Mouse (Mus musculus): ENCODE data around the gene Atp13a4. TPM values are rescaled to one million over a fixed set of nuclear protein-coding genes. Genes with fewer than 3 reads are reported as not detected.

Atp13a4 gene
- polyA plus RNA-seq, 1 experiment = not detected

- 53% methylated on average over 3 of the region's 3 CpGs for WGBS
- no peak for TF ChIP-seq POLR2A (IDR thresholded peaks at IDR 0.05; ENCODE audit: insufficient read depth, low read depth, low read length)
- no peak for TF ChIP-seq CTCF (IDR thresholded peaks at IDR 0.05; ENCODE audit: insufficient read depth, low read depth, low read length)
- H3K4me3 ChIP-seq (ENCODE audit: insufficient read depth, low read depth, low read length) = no peak overlapping the region
- no peak overlapping the region for H3K27ac ChIP-seq (ENCODE audit: insufficient read depth, low read depth, low read length)
- H3K4me1 ChIP-seq (ENCODE audit: control insufficient read depth, insufficient read depth, low read length) = no peaks in the 10 kb centered on the region
Observed at GRCm38 (mm10) chr16:29451706-29452105, 93.0 kb downstream of the Atp13a4 start.

- TF ChIP-seq CTCF (IDR thresholded peaks at IDR 0.05; ENCODE audit: insufficient read depth, low read depth, low read length) (no peak), POLR2A (IDR thresholded peaks at IDR 0.05; ENCODE audit: insufficient read depth, low read depth, low read length) (no peak)
- Histone ChIP-seq H3K27ac (ENCODE audit: insufficient read depth, low read depth, low read length) (no peak overlapping the region), H3K4me1 (ENCODE audit: control insufficient read depth, insufficient read depth, low read length) (no peaks in the 10 kb centered on the region), H3K4me3 (ENCODE audit: insufficient read depth, low read depth, low read length) (no peak overlapping the region)
- 39% methylated on average over 3 of the region's 3 CpGs for WGBS
Observed at GRCm38 (mm10) chr16:29442126-29442525, 102.5 kb downstream of the Atp13a4 start.

GRCm38 (mm10) chr16:29441405-29441985 is 103.2 kb downstream of the Atp13a4 start:
- Histone ChIP-seq H3K4me3 (ENCODE audit: insufficient read depth, low read depth, low read length) (no peak overlapping the region), H3K4me1 (ENCODE audit: control insufficient read depth, insufficient read depth, low read length) (no peaks in the 10 kb centered on the region), H3K27ac (ENCODE audit: insufficient read depth, low read depth, low read length) (no peak overlapping the region)
- TF ChIP-seq CTCF (IDR thresholded peaks at IDR 0.05; ENCODE audit: insufficient read depth, low read depth, low read length) = no peak
- TF ChIP-seq POLR2A (IDR thresholded peaks at IDR 0.05; ENCODE audit: insufficient read depth, low read depth, low read length) = no peak
- WGBS = 38% methylated on average over 10 of the region's 10 CpGs

GRCm38 (mm10) chr16:29438045-29438444 is 106.6 kb downstream of the Atp13a4 start:
- 76% methylated on average over 5 of the region's 5 CpGs for WGBS
- H3K27ac ChIP-seq (ENCODE audit: insufficient read depth, low read depth, low read length) = no peak overlapping the region
- TF ChIP-seq POLR2A (IDR thresholded peaks at IDR 0.05; ENCODE audit: insufficient read depth, low read depth, low read length) (no peak), CTCF (IDR thresholded peaks at IDR 0.05; ENCODE audit: insufficient read depth, low read depth, low read length) (no peak)
- H3K4me3 ChIP-seq (ENCODE audit: insufficient read depth, low read depth, low read length) = no peak overlapping the region
- H3K4me1 ChIP-seq (ENCODE audit: control insufficient read depth, insufficient read depth, low read length) = no peaks in the 10 kb centered on the region

GRCm38 (mm10) chr16:29435746-29436145 is 108.9 kb downstream of the Atp13a4 start:
- no peak for TF ChIP-seq CTCF (IDR thresholded peaks at IDR 0.05; ENCODE audit: insufficient read depth, low read depth, low read length)
- TF ChIP-seq POLR2A (IDR thresholded peaks at IDR 0.05; ENCODE audit: insufficient read depth, low read depth, low read length) = no peak
- Histone ChIP-seq H3K4me3 (ENCODE audit: insufficient read depth, low read depth, low read length) (no peak overlapping the region), H3K27ac (ENCODE audit: insufficient read depth, low read depth, low read length) (no peak overlapping the region), H3K4me1 (ENCODE audit: control insufficient read depth, insufficient read depth, low read length) (no peaks in the 10 kb centered on the region)
- WGBS = 89% methylated on average over 6 of the region's 6 CpGs

- H3K27ac ChIP-seq (ENCODE audit: insufficient read depth, low read depth, low read length) = no peak overlapping the region
- no peaks in the 10 kb centered on the region for H3K4me1 ChIP-seq (ENCODE audit: control insufficient read depth, insufficient read depth, low read length)
- no peak overlapping the region for H3K4me3 ChIP-seq (ENCODE audit: insufficient read depth, low read depth, low read length)
- TF ChIP-seq POLR2A (IDR thresholded peaks at IDR 0.05; ENCODE audit: insufficient read depth, low read depth, low read length) (no peak), CTCF (IDR thresholded peaks at IDR 0.05; ENCODE audit: insufficient read depth, low read depth, low read length) (peak; percentile 44; the same call in 1 of the 2 replicates)
- WGBS = 15% methylated on average over 5 of the region's 5 CpGs
Observed at GRCm38 (mm10) chr16:29434712-29435111, 110.0 kb downstream of the Atp13a4 start.

- H3K4me1 ChIP-seq (ENCODE audit: control insufficient read depth, insufficient read depth, low read length) = no peaks in the 10 kb centered on the region
- H3K27ac ChIP-seq (ENCODE audit: insufficient read depth, low read depth, low read length) = no peak overlapping the region
- no peak for TF ChIP-seq CTCF (IDR thresholded peaks at IDR 0.05; ENCODE audit: insufficient read depth, low read depth, low read length)
- TF ChIP-seq POLR2A (IDR thresholded peaks at IDR 0.05; ENCODE audit: insufficient read depth, low read depth, low read length) = no peak
- H3K4me3 ChIP-seq (ENCODE audit: insufficient read depth, low read depth, low read length) = no peak overlapping the region
- WGBS = 95% methylated on average over 6 of the region's 6 CpGs
Observed at GRCm38 (mm10) chr16:29414822-29415221, 129.8 kb downstream of the Atp13a4 start.

GRCm38 (mm10) chr16:29407319-29407718 is 137.3 kb downstream of the Atp13a4 start:
- H3K4me1 ChIP-seq (ENCODE audit: control insufficient read depth, insufficient read depth, low read length) = no peaks in the 10 kb centered on the region
- no peak overlapping the region for H3K27ac ChIP-seq (ENCODE audit: insufficient read depth, low read depth, low read length)
- WGBS = 94% methylated on average over 10 of the region's 10 CpGs
- TF ChIP-seq POLR2A (IDR thresholded peaks at IDR 0.05; ENCODE audit: insufficient read depth, low read depth, low read length) (no peak), CTCF (IDR thresholded peaks at IDR 0.05; ENCODE audit: insufficient read depth, low read depth, low read length) (no peak)
- H3K4me3 ChIP-seq (ENCODE audit: insufficient read depth, low read depth, low read length) = no peak overlapping the region

GRCm38 (mm10) chr16:29399079-29399478 is 145.6 kb downstream of the Atp13a4 start:
- no peak overlapping the region for H3K27ac ChIP-seq (ENCODE audit: insufficient read depth, low read depth, low read length)
- TF ChIP-seq CTCF (IDR thresholded peaks at IDR 0.05; ENCODE audit: insufficient read depth, low read depth, low read length) = no peak
- TF ChIP-seq POLR2A (IDR thresholded peaks at IDR 0.05; ENCODE audit: insufficient read depth, low read depth, low read length) = no peak
- H3K4me1 ChIP-seq (ENCODE audit: control insufficient read depth, insufficient read depth, low read length) = no peaks in the 10 kb centered on the region
- WGBS = 59% methylated on average over 2 of the region's 2 CpGs
- H3K4me3 ChIP-seq (ENCODE audit: insufficient read depth, low read depth, low read length) = no peak overlapping the region
